Comparison of ENCODE assay signal across 8 mouse cellular contexts in genomic region chr4:108071235-108071901, GRCm38 (mm10). TPM values are rescaled to one million over a fixed set of nuclear protein-coding genes. Genes with fewer than 3 reads are reported as not detected.
DNase-seq lines count a peak whose midpoint lies in the region; ATAC-seq lines count a peak whose summit lies in the region.

No protein-coding gene starts in this region.

- peak overlapping the region; percentile 56 for H3K9ac ChIP-seq in hindbrain, embryonic 14.5 days

- no peaks in the 10 kb centered on the region for H3K27me3 ChIP-seq in hindbrain, embryonic 14.5 days (ENCODE audit: control insufficient read depth, insufficient read depth, low read length)

- peaks cover 14% of the 10 kb centered on the region for H3K4me1 ChIP-seq in hindbrain, embryonic 14.5 days (replicated peaks; ENCODE audit: control insufficient read depth, insufficient read depth, low read length)

- H3K9me3 ChIP-seq in hindbrain, embryonic 14.5 days (ENCODE audit: control insufficient read depth, low read length): no peaks in the 10 kb centered on the region

- peak; percentile 97 for ATAC-seq in hindbrain, embryonic 14.5 days (ENCODE audit: low FRiP score)

- 0 out of 2 replicates have a peak overlapping the region, but pooled peaks have one; percentile 28 for H3K27ac ChIP-seq in hindbrain, embryonic 14.5 days

- H3K4me2 ChIP-seq in hindbrain, embryonic 14.5 days (replicated peaks): peak overlapping the region; percentile 61

- peak; percentile 96 for DNase-seq in NIH3T3 (ENCODE audit: low read depth)
- DNase-seq in cerebellum, postnatal 10 days: peak; percentile 94 to 97
- DNase-seq in frontal cortex, postnatal 14 days (ENCODE audit: low spot score in 2 of 2): peak; percentile 82 to 89
- peak; percentile 96 for DNase-seq in hindbrain, embryonic 14.5 days (ENCODE audit: low spot score)
- peak; percentile 90 to 91 for DNase-seq in layer of hippocampus, postnatal 36 days
- peak; percentile 97 for DNase-seq in lung, postnatal 36 days
- peak; percentile 96 for DNase-seq in retina, postnatal 1 day
- DNase-seq in urinary bladder, adult 18-20 months (ENCODE audit: low spot score in 2 of 2): peak; percentile 90 to 94

- peaks cover 12% of the 10 kb centered on the region for H3K36me3 ChIP-seq in hindbrain, embryonic 14.5 days (replicated peaks; ENCODE audit: control insufficient read depth, insufficient read depth)

- peak overlapping the region; percentile 45 for H3K4me3 ChIP-seq in hindbrain, embryonic 14.5 days (replicated peaks; ENCODE audit: low read length)

- WGBS in hindbrain, embryonic 14.5 days: 3% methylated on average over 26 of the region's 26 CpGs

RNA-seq across cellular contexts. Expression of gene Podn, which starts 24.9 kb away (rescaled TPM):
- 0.29 and 0.68 TPM in 2 replicates for polyA plus RNA-seq in hindbrain, embryonic 14.5 days (2014; fragmentation: Nextera tagmentation; extraction: Ambion mirVana)
- total RNA-seq in layer of hippocampus, postnatal 36 days (2021): 1 to 10 TPM; 8.7 TPM

Comparison
In these comparisons a context has a peak if more than half of its experiments do, and no peak if none do; other contexts are left out.
1. Peak in every context shown above with its lines: DNase-seq, ATAC-seq, H3K4me3 ChIP-seq and H3K27ac ChIP-seq.